Mouse (Mus musculus) limb, embryonic 14.5 days (tissue): ENCODE measurements around the gene Fgf22. TPM values are rescaled to one million over a fixed set of nuclear protein-coding genes. Genes with fewer than 3 reads are reported as not detected.

Experiments used
- ATAC-seq: fragments of 200-750 bp; cut with Nextera tagmentation; 2 replicates; pipeline ENCODE4 v1.8.0; 2017; ENCODE audit warnings: low read depth, moderate number of reproducible peaks, moderate TSS enrichment; ENCODE audit not compliant: low FRiP score
- DNase-seq: peaks from one replicate; pipeline ENCODE4 v3.0.0-alpha.2; 2015; ENCODE audit warnings: low spot score
- H3K27ac ChIP-seq: fragments of 300-500 bp; sonication (generic); replicated peaks from 2 replicates; pipeline ENCODE4 v1.5.1; 2014; ENCODE audit warnings: low read depth, mild to moderate bottlenecking, low read length, moderate library complexity, mixed read lengths
- H3K27me3 ChIP-seq: fragments of 300-500 bp; sonication (generic); 2 replicates; pipeline ENCODE4 v1.6.1; 2014; ENCODE audit warnings: low read length, mixed read lengths; ENCODE audit not compliant: control insufficient read depth, insufficient read depth
- H3K36me3 ChIP-seq: fragments of 300-500 bp; sonication (generic); 2 replicates; pipeline ENCODE4 v1.6.1; 2014; ENCODE audit warnings: mild to moderate bottlenecking, low read length, moderate library complexity, mixed read lengths; ENCODE audit not compliant: control insufficient read depth, insufficient read depth
- H3K4me1 ChIP-seq: fragments of 300-500 bp; sonication (generic); 2 replicates; pipeline ENCODE4 v1.6.1; 2014; ENCODE audit warnings: antibody characterized with exemption, low read length, mixed read lengths; ENCODE audit not compliant: control insufficient read depth, insufficient read depth
- H3K4me2 ChIP-seq: fragments of 300-500 bp; sonication (generic); replicated peaks from 2 replicates; pipeline ENCODE4 v1.6.1; 2014; ENCODE audit warnings: low read depth, mild to moderate bottlenecking, low read length, moderate library complexity; ENCODE audit not compliant: severe bottlenecking
- H3K4me3 ChIP-seq: fragments of 300-500 bp; sonication (generic); replicated peaks from 2 replicates; pipeline ENCODE4 v1.5.1; 2014; ENCODE audit warnings: low read length
- H3K9ac ChIP-seq: fragments of 300-500 bp; sonication (generic); 2 replicates; pipeline ENCODE4 v1.6.1; 2014; ENCODE audit warnings: mild to moderate bottlenecking, low read depth, low read length, moderate library complexity; ENCODE audit not compliant: severe bottlenecking
- H3K9me3 ChIP-seq: fragments of 300-500 bp; sonication (generic); 2 replicates; pipeline ENCODE4 v1.6.1; 2016; ENCODE audit warnings: low read length; ENCODE audit not compliant: control insufficient read depth
- POLR2A ChIP-seq: fragments of 200-500 bp; IDR thresholded peaks from 2 replicates; pipeline ENCODE4 v1.8.0; 2012; ENCODE audit warnings: inconsistent platforms, mild to moderate bottlenecking, moderate library complexity, borderline replicate concordance; ENCODE audit not compliant: insufficient read depth, insufficient read length; ENCODE audit errors: extremely low read depth
- WGBS: fragments of 180-500 bp; shearing (Covaris S2); extraction: QIAGEN DNeasy Blood & Tissue Kit; methylation state at CpG from one replicate; pipeline ENCODE4 v1.1.7; 2014; 5-methylcytosine and 5-hydroxymethylcytosine counted together
- polyA plus RNA-seq, 2 experiments: library from polyadenylated mRNA; depleted of rRNA in 1 of 2; stranded (reverse) in 1 of 2; unstranded in 1 of 2; fragments of >200 nt; fragmentation: Nextera tagmentation in 1 of 2; extraction: Ambion mirVana in 1 of 2; gene quantifications; 2 replicates each; pipeline versions ENCODE4 v1.2.1 to v1.2.3; 2012 to 2014

Fgf22 gene
- polyA plus RNA-seq, 2 experiments: 0.13 to 0.21 TPM

- Histone ChIP-seq H3K9me3 (peaks cover 9% of the 10 kb centered on the region), H3K27ac (no peak overlapping the region), H3K27me3 (no peaks in the 10 kb centered on the region), H3K4me2 (no peak overlapping the region), H3K9ac (no peak overlapping the region), H3K36me3 (peaks cover 34% of the 10 kb centered on the region), H3K4me3 (no peak overlapping the region), H3K4me1 (no peaks in the 10 kb centered on the region)
- DNase-seq: no peak
- TF ChIP-seq POLR2A: no peak
- WGBS: 89% methylated on average over 1 of the region's 1 CpGs
- no peak for ATAC-seq
Measured at GRCm38 (mm10) chr10:79732500-79732899, 22.4 kb upstream of the Fgf22 start.

GRCm38 (mm10) chr10:79733847-79734246 is 21.0 kb upstream of the Fgf22 start:
- H3K36me3 ChIP-seq: peaks cover 48% of the 10 kb centered on the region
- DNase-seq (no peak), ATAC-seq (no peak)
- no peak overlapping the region for H3K9ac ChIP-seq
- no peak overlapping the region for H3K4me3 ChIP-seq
- H3K27ac ChIP-seq: no peak overlapping the region
- H3K27me3 ChIP-seq: no peaks in the 10 kb centered on the region
- no peak overlapping the region for H3K4me2 ChIP-seq
- TF ChIP-seq POLR2A: no peak
- 95% methylated on average over 15 of the region's 15 CpGs for WGBS
- H3K4me1 ChIP-seq: no peaks in the 10 kb centered on the region
- peaks cover 22% of the 10 kb centered on the region for H3K9me3 ChIP-seq

GRCm38 (mm10) chr10:79735361-79735760 is 19.5 kb upstream of the Fgf22 start:
- peaks cover 63% of the 10 kb centered on the region for H3K36me3 ChIP-seq
- no peak overlapping the region for H3K9ac ChIP-seq
- peaks cover 38% of the 10 kb centered on the region for H3K9me3 ChIP-seq
- no peak overlapping the region for H3K27ac ChIP-seq
- TF ChIP-seq POLR2A: no peak
- H3K4me1 ChIP-seq: no peaks in the 10 kb centered on the region
- WGBS: 34% methylated on average over 39 of the region's 52 CpGs
- no peaks in the 10 kb centered on the region for H3K27me3 ChIP-seq
- H3K4me3 ChIP-seq: no peak overlapping the region
- ATAC-seq: no peak
- H3K4me2 ChIP-seq: no peak overlapping the region
- DNase-seq: no peak

- H3K9me3 ChIP-seq: peaks cover 50% of the 10 kb centered on the region
- 88% methylated on average over 14 of the region's 14 CpGs for WGBS
- no peaks in the 10 kb centered on the region for H3K27me3 ChIP-seq
- TF ChIP-seq POLR2A: no peak
- ATAC-seq (no peak), DNase-seq (no peak)
- H3K4me3 ChIP-seq: no peak overlapping the region
- no peak overlapping the region for H3K27ac ChIP-seq
- H3K4me2 ChIP-seq: no peak overlapping the region
- no peak overlapping the region for H3K9ac ChIP-seq
- H3K36me3 ChIP-seq: peaks cover 76% of the 10 kb centered on the region
- no peaks in the 10 kb centered on the region for H3K4me1 ChIP-seq
Measured at GRCm38 (mm10) chr10:79736706-79737105, 18.2 kb upstream of the Fgf22 start.

GRCm38 (mm10) chr10:79738259-79738658 is 16.6 kb upstream of the Fgf22 start:
- DNase-seq (no peak), ATAC-seq (no peak)
- Histone ChIP-seq H3K27ac (no peak overlapping the region), H3K4me2 (no peak overlapping the region), H3K4me3 (no peak overlapping the region), H3K9ac (no peak overlapping the region), H3K27me3 (no peaks in the 10 kb centered on the region), H3K4me1 (no peaks in the 10 kb centered on the region), H3K36me3 (peaks cover 88% of the 10 kb centered on the region), H3K9me3 (peaks cover 50% of the 10 kb centered on the region)
- TF ChIP-seq POLR2A: no peak
- WGBS: 93% methylated on average over 10 of the region's 10 CpGs

GRCm38 (mm10) chr10:79739234-79739633 is 15.6 kb upstream of the Fgf22 start:
- over 99% methylated on average over 28 of the region's 28 CpGs for WGBS
- Histone ChIP-seq H3K9me3 (peaks cover 50% of the 10 kb centered on the region), H3K4me2 (no peak overlapping the region), H3K27ac (no peak overlapping the region), H3K27me3 (no peaks in the 10 kb centered on the region), H3K4me1 (no peaks in the 10 kb centered on the region), H3K36me3 (peaks cover 92% of the 10 kb centered on the region), H3K9ac (no peak overlapping the region), H3K4me3 (no peak overlapping the region)
- ATAC-seq (no peak), DNase-seq (no peak)
- no peak for TF ChIP-seq POLR2A
